Mouse (Mus musculus) fibroblast of lung, adult 2 months (primary cell): Measurements from ENCODE around the gene Adamtsl3.
"Not testable (repeated sequence)": the region's sequence is repeated elsewhere in the genome, so short reads cannot be mapped to it uniquely, and the experiment has no call there.

Experiments used
- DNase-seq: peaks from one replicate; pipeline ENCODE4 v3.0.0-alpha.2; 2011; ENCODE audit warnings: low read depth

Adamtsl3 gene

DNA sequence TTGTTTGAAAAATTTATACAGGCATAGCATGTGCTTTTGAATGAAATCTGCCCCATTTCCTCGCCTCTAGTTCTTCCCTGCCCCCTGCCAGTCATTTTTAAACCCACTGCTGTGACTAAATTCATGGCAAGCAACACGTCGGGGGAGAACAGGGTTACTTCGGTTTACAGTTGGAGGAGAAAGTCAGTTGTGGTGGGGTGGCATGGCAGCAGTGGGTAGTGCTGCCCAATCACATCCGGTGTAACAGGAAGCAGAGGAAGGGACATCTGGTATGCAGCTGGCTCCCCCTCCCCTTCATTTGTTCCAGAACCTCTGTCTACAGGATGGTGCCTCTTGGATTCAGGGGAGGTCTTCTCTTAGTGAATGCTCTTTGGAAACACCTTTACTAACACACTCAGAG is 25.6 kb downstream of the Adamtsl3 start:
- no peak for DNase-seq

DNA sequence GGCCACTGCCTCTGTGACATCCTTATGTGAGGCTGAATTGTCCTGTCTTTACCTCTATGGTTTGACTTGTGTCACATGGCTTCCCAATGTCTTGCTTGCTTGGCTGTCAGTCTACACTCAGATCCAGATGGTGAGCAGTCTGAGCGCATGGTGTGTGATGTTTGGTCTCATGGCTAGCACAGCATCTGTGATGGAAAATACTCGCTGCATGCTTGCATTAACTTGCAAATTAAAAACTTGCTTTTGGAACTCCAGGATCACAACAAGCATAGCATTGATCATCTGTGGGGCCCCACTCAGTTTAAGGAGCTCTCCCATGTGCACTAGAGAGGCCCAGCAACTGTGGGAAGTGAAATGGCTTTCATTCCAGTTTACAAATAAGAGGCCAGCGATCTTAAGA is 29.1 kb downstream of the Adamtsl3 start:
- no peak for DNase-seq

DNA sequence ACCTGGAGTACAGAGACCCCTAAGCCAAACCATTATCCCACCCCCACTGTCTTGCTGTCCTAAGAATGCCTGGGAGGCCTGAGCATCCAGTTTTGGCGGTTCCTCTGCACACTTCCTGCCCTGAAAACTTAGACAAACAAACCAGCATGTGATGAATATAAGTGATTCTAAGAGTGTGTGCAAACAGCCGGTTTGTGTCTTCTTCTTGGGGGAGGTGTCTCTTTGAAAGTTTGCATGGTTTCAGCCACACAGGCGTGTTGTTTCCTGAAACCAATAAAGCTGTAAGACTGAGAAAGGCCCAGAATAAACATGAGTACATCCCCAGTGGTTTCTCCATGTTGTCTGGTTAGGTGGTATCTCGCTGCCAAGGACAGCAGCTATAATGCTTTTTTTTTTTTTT is 30.6 kb downstream of the Adamtsl3 start:
- DNase-seq: no peak

DNA sequence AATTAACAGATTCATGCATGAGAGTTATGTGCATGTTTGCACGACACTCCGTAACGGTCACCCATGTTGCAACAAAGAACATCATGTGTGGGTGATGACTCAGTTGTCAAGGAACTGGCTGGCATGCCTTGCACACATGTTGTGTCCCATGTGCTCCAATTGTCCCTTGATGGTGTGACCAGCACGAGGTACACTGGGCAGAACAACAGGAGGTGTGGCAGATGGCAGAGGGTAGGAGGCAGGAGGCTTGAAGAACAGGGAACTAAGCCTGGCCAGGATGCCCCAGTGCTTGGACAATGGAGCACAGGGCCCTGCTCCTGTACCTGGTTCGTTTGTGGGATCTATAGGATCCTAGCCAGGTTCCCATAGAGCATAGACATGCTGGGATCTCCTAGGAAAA is 31.0 kb downstream of the Adamtsl3 start:
- DNase-seq: no peak

DNA sequence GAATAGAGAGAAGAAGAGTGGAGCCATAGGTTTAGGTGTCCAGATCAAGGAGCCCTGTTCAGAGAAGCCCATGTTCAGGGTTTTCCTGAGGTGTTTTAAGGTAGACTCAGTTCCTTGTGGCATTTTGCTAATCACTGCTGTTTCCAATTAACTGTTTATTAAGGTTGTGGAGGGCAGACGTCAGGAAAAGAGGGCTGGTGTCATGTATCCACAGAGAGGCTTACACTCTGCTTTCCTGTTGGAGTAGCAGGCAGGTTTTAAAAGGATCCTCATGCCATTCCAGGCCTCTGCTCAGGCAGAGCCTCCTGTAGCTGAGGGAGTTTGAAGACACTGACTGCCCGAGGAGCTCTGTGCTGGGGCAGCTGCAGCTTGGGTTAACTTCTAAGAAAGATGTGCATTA is 32.6 kb downstream of the Adamtsl3 start:
- no peak for DNase-seq

DNA sequence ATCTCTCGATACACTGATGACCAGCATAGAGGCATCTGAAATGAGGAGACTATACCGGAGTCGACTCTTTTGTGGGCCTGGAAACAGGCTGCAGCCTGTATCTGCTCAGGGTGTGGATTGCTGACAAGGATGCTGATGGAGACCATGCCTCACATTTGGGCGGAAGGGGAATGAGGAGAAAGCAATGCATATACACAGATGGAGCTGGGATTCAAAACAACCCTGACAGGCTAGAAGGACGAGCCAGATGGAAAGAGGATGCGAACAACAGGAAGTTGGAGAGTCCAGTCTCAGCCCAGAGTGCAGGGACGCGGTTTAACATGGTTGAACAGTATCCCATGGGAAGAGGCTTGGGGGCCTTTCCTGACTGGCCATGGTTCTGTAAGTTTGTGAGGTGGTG is 34.6 kb downstream of the Adamtsl3 start:
- no peak for DNase-seq

DNA sequence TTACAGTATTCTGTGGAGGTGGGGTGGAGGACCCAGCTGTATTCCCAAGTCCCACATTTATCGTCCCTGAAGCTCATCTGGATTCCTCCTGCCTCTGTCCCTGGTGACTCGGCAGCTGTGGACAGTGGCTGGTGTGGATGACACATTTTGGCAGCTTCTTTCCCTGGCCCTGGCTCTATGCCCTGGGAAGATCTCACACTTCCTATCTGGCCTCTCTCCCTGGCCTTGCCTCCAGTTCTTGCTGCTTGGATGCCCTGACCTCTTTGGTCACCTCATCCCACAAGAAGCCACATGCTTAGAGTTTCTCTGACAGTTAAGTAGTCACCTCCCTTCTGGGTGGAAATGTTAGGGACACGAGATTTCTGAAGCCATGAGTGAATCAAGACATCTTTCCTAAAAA is 35.9 kb downstream of the Adamtsl3 start:
- DNase-seq: no peak

DNA sequence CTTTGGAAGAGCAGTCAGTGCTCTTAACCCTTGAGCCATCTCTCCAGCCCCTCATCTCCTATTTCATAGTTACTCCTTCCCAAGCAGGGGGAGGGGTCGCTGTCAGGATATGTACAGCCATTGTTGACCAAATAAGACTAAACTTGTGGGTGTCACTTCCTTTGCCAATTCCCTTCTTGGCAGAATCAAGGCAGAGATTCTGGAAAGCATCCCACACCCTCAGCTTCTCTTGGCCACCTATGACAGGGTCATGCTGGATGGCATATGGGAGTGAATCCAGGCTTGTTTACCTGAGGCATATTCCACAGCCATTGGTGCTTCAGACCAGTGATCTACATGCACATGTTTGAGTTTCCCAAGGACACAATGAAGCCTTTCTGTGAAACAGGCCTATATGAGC is 42.8 kb downstream of the Adamtsl3 start:
- DNase-seq: no peak

DNA sequence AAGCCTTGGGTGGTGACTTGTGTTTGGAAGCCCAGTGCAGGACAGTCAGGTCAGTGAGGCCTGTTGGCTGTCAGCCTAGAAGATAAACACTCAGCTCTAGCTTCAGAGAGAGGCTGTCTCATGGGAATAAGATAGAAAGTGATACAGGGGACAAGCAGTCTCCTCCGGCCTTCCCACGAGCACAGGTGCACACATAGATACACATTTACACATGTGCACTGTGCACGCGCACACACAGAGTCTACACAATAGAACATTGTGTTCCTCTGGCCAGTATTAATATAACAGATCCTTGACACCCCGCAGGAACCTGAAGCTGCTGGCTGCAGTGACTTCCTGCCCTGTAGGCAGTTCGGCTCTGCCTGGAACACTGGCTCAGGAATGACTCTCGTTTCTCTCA is 44.3 kb downstream of the Adamtsl3 start:
- DNase-seq: no peak

DNA sequence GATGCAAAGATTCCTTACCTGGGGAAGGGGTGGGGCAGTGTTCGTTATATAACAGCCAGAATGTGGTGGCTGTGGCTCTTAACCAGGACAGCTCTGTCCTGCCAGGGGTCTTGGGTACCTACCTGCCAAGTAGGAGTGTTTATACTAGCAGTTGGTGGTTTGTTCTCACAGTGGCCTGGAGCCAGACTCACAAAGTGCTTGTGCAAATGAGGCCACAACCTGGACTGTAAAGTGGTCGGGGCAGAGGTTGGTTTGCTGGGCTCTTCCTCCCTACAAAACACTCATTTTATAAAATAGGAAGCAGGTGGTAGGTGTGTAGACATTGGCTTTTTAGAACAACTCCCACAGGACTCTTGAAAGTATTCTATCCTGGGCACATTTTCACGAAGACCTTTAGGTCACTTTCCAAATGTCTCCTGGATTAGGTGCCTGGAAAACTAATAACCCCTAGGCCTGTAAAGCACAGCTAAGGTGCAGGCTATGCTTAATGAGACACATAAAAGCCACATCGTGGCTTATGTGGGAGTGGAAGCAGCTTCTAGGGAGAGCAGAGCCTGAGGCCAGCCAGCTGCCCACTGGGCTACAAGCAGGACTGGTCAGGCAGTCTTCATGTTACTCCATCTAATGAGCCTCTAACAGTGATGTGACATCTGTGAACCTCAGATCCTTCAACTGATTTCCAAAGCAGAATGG is 47.5 kb downstream of the Adamtsl3 start:
- DNase-seq: no peak

DNA sequence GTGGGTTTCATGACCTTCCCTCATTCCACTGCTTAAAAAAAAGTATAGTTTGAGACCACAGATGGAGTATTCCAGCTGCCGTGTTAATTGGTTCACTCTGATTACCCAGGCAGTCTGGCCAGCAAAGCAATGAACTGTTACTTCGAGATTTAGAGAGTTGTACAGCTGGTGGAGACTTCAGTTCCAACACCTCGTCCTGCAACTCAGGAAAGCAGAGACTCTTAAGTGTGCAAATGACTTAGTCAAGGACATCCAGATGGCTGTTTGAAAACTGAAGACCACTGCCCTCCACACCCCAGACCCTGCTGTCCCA is 48.0 kb downstream of the Adamtsl3 start:
- no peak for DNase-seq

DNA sequence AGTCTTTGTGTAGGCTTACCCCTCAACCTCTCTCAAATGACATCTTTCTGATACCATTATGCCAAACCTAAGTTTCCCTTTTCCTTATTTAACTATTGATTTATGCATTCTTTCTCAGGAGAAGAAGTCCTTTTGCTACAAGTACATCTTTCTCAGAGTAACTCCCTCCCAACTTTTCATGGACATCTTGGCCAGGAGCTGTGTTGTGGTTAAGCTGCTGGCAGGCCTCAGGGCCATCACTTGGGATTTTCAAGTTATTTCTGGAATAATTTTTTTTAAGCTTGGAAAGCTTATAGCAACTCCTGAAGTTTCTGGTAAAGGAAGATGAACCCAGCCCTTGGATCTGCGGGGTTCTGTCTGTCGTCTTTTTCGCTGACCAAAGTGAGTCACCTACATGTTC is 51.6 kb downstream of the Adamtsl3 start:
- DNase-seq: peak; percentile 51

DNA sequence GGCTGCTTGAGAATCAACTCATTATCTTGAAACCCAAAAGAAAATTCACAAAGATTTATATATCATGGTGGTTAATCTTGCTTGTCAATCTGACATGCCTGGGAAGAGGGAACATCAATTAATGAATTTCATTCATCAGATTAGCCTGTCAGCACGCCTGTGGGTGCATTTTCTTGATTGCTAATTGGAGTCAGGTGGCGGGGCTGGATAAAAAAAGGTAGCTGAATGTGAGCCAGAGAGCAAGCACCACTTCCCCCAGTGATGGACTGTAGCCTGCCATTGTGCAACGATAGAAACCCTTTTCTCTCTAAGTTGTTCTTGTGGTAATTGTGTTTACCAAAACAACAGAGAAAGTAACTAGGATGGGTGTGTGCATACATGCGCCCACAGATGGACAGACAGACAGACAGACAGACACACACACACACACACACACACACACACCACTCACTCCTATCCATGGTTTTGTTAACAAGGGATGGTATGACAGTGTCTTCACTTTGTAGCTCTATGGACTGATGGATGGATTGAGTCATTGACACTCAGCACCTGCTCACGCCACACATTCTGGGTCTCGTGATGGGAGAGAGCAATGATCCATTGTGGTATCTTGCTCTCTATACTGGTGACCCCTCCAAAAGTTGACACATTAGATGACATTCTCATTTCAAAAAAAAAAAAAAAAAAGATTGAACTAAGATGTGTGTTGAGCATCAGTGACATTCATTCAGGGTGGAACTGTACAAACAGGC is 59.1 kb downstream of the Adamtsl3 start:
- no peak for DNase-seq

DNA sequence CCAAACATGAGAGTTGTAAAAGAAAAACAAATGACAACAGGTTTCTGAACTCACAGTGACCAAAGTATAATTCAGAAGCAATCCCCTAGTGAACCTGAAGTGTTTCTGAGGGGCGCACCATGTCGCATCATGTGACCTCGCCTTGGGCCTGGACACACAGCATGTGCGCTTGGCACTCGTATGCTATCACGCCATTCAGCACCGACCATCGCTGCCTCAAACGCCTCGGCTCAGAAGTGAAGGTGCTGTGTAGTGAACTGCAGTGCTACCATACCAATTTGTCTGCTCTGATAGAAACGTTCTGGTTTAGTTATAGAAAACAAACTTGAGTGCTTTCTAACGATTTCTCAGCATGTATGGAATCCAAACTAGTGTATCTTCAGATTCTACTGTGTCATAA is 59.7 kb downstream of the Adamtsl3 start:
- DNase-seq: no peak

DNA sequence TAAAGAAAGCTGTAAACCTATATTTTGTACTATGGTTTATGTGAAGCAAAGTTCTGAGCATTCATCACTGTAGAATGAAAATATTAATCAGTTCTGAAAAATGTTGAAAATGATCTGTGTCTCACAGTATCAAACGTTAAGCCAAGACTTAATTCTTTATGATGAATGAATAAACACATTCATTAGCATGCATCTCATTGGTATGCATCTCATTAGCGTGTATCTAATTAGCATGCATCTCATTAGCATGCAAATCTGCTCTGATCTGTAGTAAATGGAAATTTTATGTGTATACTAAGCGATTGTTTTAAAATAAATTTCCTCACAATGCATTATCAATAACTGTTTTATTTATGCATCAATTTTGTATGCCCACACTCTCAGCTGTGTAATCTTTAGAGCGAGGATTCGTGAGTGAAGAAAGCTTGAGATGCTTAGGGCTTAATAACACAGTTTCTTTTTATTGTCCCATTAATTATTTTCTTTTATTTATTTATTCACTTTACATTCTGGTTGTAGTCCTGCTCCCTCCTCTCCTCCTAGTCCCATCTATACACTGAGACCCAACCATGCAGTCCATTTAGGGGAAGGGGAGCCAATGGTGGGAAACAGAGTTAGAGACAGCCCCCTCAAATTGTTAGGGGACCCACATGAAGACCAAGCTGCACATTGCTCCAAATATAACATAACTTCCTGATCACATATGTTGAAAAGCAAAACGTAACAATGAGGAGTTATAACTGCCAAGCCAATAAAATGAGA is 60.4 kb downstream of the Adamtsl3 start:
- no peak for DNase-seq

DNA sequence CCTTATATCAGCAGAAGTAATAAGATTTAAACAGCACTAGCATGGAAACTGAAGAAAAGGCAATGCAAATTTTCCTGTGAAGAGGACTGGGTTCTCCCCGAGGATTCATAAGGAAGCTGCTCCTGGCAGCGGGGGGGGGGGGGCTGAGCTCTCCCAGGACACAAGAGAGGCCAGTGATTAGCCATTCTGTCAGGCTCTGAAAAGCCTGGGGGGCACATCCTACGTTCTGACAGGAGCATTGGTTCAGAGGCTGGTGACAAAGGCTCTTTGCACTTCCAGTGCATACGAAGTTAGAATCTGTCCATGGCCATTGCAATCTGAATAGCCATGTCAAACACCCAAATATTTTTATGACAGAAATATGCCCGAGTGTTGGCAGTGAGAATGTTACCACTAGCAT is 61.4 kb downstream of the Adamtsl3 start:
- no peak for DNase-seq

DNA sequence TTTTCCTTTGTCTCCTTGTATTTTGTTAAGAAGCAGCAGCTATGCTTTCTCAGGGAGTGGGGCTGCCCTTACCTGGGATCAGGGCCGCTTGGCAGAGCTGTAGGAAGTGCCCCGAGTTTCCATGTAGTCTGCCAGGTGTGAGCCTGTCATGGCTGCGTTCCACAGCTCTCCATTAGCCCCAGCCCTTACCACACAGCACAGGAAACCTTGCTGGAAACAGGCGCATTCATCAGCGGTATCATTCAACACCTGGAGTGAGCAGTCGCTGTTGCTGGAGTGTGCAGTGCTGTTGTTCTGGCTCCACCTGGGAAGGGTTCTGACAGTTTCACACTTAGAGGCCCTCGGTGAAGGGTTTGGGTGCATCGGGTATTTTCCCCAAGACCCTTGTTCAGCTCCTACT is 62.1 kb downstream of the Adamtsl3 start:
- DNase-seq: no peak

DNA sequence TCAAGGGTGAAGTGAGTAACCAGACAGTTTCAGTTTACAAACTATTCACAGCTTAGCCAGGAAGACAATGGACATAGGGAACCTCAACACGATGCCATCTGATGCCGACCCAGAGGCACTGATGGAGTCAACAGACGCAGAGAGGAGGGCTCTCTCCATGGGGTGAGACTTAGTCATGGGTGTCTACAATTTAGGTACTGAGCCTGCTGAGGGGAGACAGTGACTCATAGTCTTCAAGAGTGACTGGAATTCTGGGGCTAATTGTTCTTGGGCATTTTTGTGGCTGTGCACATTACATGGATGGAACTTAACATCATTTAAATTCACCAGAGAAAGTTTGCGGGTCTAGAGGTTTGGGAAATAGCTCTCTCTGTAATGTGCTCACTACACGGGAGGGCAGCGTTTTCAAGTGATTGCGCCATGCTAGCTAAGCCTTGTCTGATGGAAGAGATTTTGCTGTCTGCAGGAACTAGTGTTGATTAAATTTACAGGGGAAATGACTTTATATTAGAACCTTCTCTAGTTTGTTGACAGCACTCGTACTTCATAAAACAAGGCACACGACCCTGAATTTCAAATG is 70.1 kb downstream of the Adamtsl3 start:
- peak; percentile 89 for DNase-seq

DNA sequence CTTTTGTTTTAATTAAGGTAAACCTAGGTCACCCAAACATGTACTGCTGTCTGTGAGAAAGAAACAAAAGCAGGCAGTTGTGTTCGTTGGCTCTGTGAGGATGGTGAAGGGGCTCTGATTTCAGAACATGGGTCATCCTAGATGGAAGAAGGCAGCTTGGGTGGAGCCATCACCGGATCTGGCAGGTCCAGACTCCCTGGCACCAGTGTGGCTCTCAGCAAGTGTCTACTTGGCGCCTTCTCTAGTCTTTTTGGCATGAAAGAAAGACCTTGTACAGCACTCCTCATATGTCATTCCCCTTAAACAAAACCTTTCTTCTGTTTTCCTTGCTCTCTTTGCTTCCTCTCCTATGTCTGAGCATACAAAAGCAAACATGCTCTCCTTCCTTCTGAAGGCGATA is 75.5 kb downstream of the Adamtsl3 start:
- no peak for DNase-seq

DNA sequence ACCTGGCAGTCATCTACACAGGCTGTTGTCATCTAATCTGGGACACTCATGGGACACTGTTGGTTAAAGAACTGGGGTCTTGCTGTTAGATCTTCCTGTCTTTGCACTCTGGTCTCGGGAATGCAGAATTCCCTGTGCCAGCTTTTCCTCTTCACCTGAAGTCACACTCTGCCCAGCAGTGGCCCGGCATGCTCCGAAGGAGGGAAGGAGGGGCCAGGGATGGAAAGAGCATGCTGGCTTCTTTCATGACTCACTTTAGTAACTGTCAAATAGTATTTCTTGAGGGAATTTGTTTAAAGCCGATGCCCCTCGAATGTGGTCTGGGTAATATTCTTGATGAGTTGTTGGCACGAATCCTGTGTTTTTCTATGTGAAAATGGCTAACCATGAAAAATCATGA is 81.2 kb downstream of the Adamtsl3 start:
- DNase-seq: no peak

DNA sequence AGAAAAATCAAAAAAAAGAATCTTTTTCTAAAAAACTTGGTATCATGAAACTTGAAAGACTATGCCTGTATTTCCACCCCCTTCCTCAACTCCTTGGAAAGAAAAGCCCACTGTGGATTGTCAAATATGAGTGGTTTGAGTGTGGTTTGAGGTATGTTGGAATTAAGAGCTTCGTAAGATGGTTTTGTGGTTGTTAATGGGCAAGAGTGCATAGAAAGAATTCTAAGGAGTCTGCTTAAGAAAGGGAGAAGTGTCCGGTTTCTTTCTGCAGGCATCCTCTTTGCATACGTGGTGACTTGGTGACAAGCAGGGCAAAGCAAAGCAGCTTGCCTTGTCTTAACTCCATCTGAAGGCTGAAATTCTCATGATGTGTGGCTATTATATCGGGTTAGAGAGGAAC is 81.6 kb downstream of the Adamtsl3 start:
- no peak for DNase-seq

DNA sequence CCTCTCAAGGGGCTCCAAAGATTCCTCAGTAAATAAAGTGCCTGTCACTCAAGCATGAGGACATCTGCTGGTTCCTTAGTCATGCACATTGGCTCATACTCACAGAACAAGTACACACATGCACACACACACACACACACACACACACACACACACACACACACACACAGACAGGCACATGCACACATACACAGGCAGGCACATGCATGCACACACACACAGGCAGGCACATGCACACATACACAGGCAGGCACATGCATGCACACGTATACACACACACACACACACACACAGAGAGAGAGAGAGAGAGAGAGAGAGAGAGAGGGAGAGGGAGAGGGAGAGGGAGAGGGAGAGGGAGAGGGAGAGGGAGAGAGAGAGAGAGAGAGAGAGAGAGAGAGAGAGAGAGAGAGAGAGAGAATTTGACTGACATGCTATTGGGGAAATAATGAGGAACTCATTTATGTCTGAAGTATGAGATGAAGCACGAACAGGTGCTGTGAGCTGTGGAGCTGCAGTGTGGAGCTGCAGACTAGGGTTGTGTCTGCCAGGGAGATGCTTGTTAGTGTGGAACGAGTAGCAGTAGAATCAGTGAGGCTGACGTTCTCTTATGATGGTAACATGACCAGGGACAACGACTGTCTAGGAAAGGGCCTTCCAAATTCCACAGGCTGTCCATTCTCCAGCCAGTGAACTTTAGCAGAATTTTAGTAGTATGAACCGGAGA is 85.0 kb downstream of the Adamtsl3 start:
- DNase-seq: not testable (repeated sequence)
